Mouse (Mus musculus): ENCODE data around the gene Gm4763.
"Not testable (repeated sequence)": the region's sequence is repeated elsewhere in the genome, so short reads cannot be mapped to it uniquely, and the experiment has no call there.

Gene Gm4763

GRCm38 (mm10) chr7:24726808-24727207, at the start of gene Gm4763:
Gene Gm4763 (minus strand): TSS chr7:24726908.
- not testable (repeated sequence) for DNase-seq (ENCODE audit: low read depth, low spot score)

GRCm38 (mm10) chr7:24776145-24776544, 49.4 kb upstream of the Gm4763 start:
- DNase-seq (ENCODE audit: low read depth, low spot score): no peak

- no peak for DNase-seq (ENCODE audit: low read depth, low spot score)
Observed at GRCm38 (mm10) chr7:24773942-24774535, 47.3 kb upstream of the Gm4763 start.

GRCm38 (mm10) chr7:24771361-24771760, 44.7 kb upstream of the Gm4763 start:
- DNase-seq (ENCODE audit: low read depth, low spot score): no peak

- DNase-seq (ENCODE audit: low read depth, low spot score): no peak
Observed at GRCm38 (mm10) chr7:24762574-24762973, 35.9 kb upstream of the Gm4763 start.

GRCm38 (mm10) chr7:24761161-24761560, 34.5 kb upstream of the Gm4763 start:
- DNase-seq (ENCODE audit: low read depth, low spot score): no peak

GRCm38 (mm10) chr7:24760211-24760610, 33.5 kb upstream of the Gm4763 start, which contains the start of gene Cd177:
Gene Cd177 (minus strand): TSS chr7:24760311.
- no peak for DNase-seq (ENCODE audit: low read depth, low spot score)

GRCm38 (mm10) chr7:24758520-24758919, 31.8 kb upstream of the Gm4763 start:
- DNase-seq (ENCODE audit: low read depth, low spot score): no peak

GRCm38 (mm10) chr7:24753476-24753875, 26.8 kb upstream of the Gm4763 start:
- DNase-seq (ENCODE audit: low read depth, low spot score): no peak

GRCm38 (mm10) chr7:24751610-24752009, 24.9 kb upstream of the Gm4763 start:
- no peak for DNase-seq (ENCODE audit: low read depth, low spot score)

GRCm38 (mm10) chr7:24750695-24751094, 24.0 kb upstream of the Gm4763 start:
- DNase-seq (ENCODE audit: low read depth, low spot score): no peak

- no peak for DNase-seq (ENCODE audit: low read depth, low spot score)
Observed at GRCm38 (mm10) chr7:24735970-24736670, 9.4 kb upstream of the Gm4763 start.

GRCm38 (mm10) chr7:24715039-24715438, 11.7 kb downstream of the Gm4763 start:
- DNase-seq (ENCODE audit: low read depth, low spot score): no peak

- DNase-seq (ENCODE audit: low read depth, low spot score): no peak
Observed at GRCm38 (mm10) chr7:24708832-24709292, 17.8 kb downstream of the Gm4763 start, which contains the start of gene BC049730. Gene BC049730 (plus strand): TSS chr7:24709242.

- not testable (repeated sequence) for DNase-seq (ENCODE audit: low read depth, low spot score)
Observed at GRCm38 (mm10) chr7:24702841-24703240, 23.9 kb downstream of the Gm4763 start.

GRCm38 (mm10) chr7:24697891-24698290, 28.8 kb downstream of the Gm4763 start:
- not testable (repeated sequence) for DNase-seq (ENCODE audit: low read depth, low spot score)

GRCm38 (mm10) chr7:24692693-24693092, 34.0 kb downstream of the Gm4763 start:
- not testable (repeated sequence) for DNase-seq (ENCODE audit: low read depth, low spot score)

- DNase-seq (ENCODE audit: low read depth, low spot score): not testable (repeated sequence)
Observed at GRCm38 (mm10) chr7:24687519-24687918, 39.2 kb downstream of the Gm4763 start.

- DNase-seq (ENCODE audit: low read depth, low spot score): not testable (repeated sequence)
Observed at GRCm38 (mm10) chr7:24684121-24684520, 42.6 kb downstream of the Gm4763 start.

GRCm38 (mm10) chr7:24676575-24676974, 50.1 kb downstream of the Gm4763 start, which contains the start of gene Tex101:
Gene Tex101 (minus strand): TSS chr7:24676675.
- no peak for DNase-seq (ENCODE audit: low read depth, low spot score)

- no peak for DNase-seq (ENCODE audit: low read depth, low spot score)
Observed at GRCm38 (mm10) chr7:24671944-24672439, 54.7 kb downstream of the Gm4763 start.
